Comparison of ENCODE assay signal across 8 mouse cellular contexts in genomic region chr17:31790280-31791063, GRCm38 (mm10).
A peak's percentile ranks its signal among the peaks of the same experiment; 100 is the strongest.
DNase-seq lines count a peak whose midpoint lies in the region; ATAC-seq and TF ChIP-seq lines count a peak whose summit lies in the region.

No protein-coding gene starts in this region.

- 19% methylated on average over 22 of the region's 22 CpGs for WGBS in intestine, embryonic 14.5 days
- WGBS in limb, embryonic 10.5 days, result 11% methylated on average over 22 of the region's 22 CpGs
- under 1% methylated on average over 22 of the region's 22 CpGs for WGBS in midbrain, embryonic 14.5 days

- no peaks in the 10 kb centered on the region for H3K36me3 ChIP-seq in ES-E14 (ENCODE audit: control insufficient read depth, insufficient read depth, low read length, poor library complexity, severe bottlenecking)
- no peaks in the 10 kb centered on the region for H3K36me3 ChIP-seq in intestine, embryonic 14.5 days (ENCODE audit: control insufficient read depth, insufficient read depth, low read length)
- no peaks in the 10 kb centered on the region for H3K36me3 ChIP-seq in limb, embryonic 10.5 days
- H3K36me3 ChIP-seq in midbrain, embryonic 14.5 days (ENCODE audit: control insufficient read depth, insufficient read depth, low read length), result no peaks in the 10 kb centered on the region

- 0 out of 2 replicates have a peak overlapping the region, but pooled peaks have one; percentile 0 for H3K4me2 ChIP-seq in intestine, embryonic 14.5 days (ENCODE audit: low read length)
- H3K4me2 ChIP-seq in midbrain, embryonic 14.5 days (ENCODE audit: low read length), result peak overlapping the region; percentile 35

- peak overlapping the region; percentile 33 to 42 for H3K4me3 ChIP-seq in ES-E14 (ENCODE audit: insufficient read depth in 1 of 2, low read depth in 1 of 2, low read length in 2 of 2, poor library complexity in 1 of 2, severe bottlenecking in 1 of 2)
- H3K4me3 ChIP-seq in brown adipose tissue, adult 24 weeks (ENCODE audit: insufficient read depth, low read depth, low read length), result no peak overlapping the region
- H3K4me3 ChIP-seq in intestine, embryonic 14.5 days (ENCODE audit: low read depth, low read length), result no peak overlapping the region
- peak overlapping the region; percentile 31 for H3K4me3 ChIP-seq in limb, embryonic 10.5 days
- no peak overlapping the region for H3K4me3 ChIP-seq in midbrain, embryonic 14.5 days (replicated peaks; ENCODE audit: low read depth, low read length)

- H3K4me1 ChIP-seq in ES-E14 (ENCODE audit: control insufficient read depth in 2 of 2, insufficient read depth in 2 of 2, low read length in 2 of 2, poor library complexity in 1 of 2), result peaks cover 12 to 25% of the 10 kb centered on the region in 2 experiments; a peak in 3 of 4 replicates
- peaks cover 45% of the 10 kb centered on the region for H3K4me1 ChIP-seq in brown adipose tissue, adult 24 weeks (ENCODE audit: control insufficient read depth, insufficient read depth, insufficient read length, low read length)
- H3K4me1 ChIP-seq in intestine, embryonic 14.5 days (replicated peaks; ENCODE audit: control insufficient read depth, insufficient read depth, low read length), result peaks cover 14% of the 10 kb centered on the region
- H3K4me1 ChIP-seq in limb, embryonic 10.5 days, result peaks cover 26% of the 10 kb centered on the region
- peaks cover 23% of the 10 kb centered on the region for H3K4me1 ChIP-seq in midbrain, embryonic 14.5 days (ENCODE audit: control insufficient read depth, insufficient read depth, low read length)

- no peak for DNase-seq in ES-E14 (ENCODE audit: low read depth, low spot score)
- peak; percentile 74 for DNase-seq in intestine, embryonic 14.5 days (ENCODE audit: low spot score)
- DNase-seq in limb, embryonic 10.5 days (ENCODE audit: low spot score), result peak; percentile 54
- DNase-seq in midbrain, embryonic 14.5 days, result peak; percentile 76
- DNase-seq in spleen, postnatal 36 days (ENCODE audit: low spot score in 2 of 2), result peak; percentile 63 to 72
- DNase-seq in testis, postnatal 14 days (ENCODE audit: low spot score), result no peak

- no peaks in the 10 kb centered on the region for H3K9me3 ChIP-seq in ES-E14 (ENCODE audit: control insufficient read depth, insufficient read depth, low read depth, low read length)
- no peaks in the 10 kb centered on the region for H3K9me3 ChIP-seq in intestine, embryonic 14.5 days (ENCODE audit: control insufficient read depth, low read length)
- no peaks in the 10 kb centered on the region for H3K9me3 ChIP-seq in limb, embryonic 10.5 days (replicated peaks)
- H3K9me3 ChIP-seq in midbrain, embryonic 14.5 days (ENCODE audit: control insufficient read depth, low read length), result no peaks in the 10 kb centered on the region

- ATAC-seq in granulocyte monocyte progenitor cell, adult 5-6 weeks (replicated peaks; ENCODE audit: poor library complexity, severe bottlenecking), result peak; percentile 18; the same call in 1 of the 2 replicates
- ATAC-seq in intestine, embryonic 14.5 days (replicated peaks; ENCODE audit: low FRiP score, low TSS enrichment, low read depth), result peak; percentile 41
- ATAC-seq in midbrain, embryonic 14.5 days (ENCODE audit: low FRiP score, low TSS enrichment), result peak; percentile 69; the same call in 1 of the 2 replicates

- H3K27ac ChIP-seq in ES-E14 (ENCODE audit: insufficient read depth, low read depth, low read length, poor library complexity, severe bottlenecking), result 0 out of 2 replicates have a peak overlapping the region, but pooled peaks have one; percentile 26
- peak overlapping the region; percentile 92 for H3K27ac ChIP-seq in brown adipose tissue, adult 24 weeks (replicated peaks; ENCODE audit: low read depth, low read length)
- no peak overlapping the region for H3K27ac ChIP-seq in intestine, embryonic 14.5 days (ENCODE audit: low read depth)
- peak overlapping the region; percentile 70 for H3K27ac ChIP-seq in limb, embryonic 10.5 days
- H3K27ac ChIP-seq in midbrain, embryonic 14.5 days (replicated peaks; ENCODE audit: low read depth, low read length), result peak overlapping the region; percentile 72

- in situ Hi-C loops in ES-E14 (cut with MboI; ENCODE audit: low sequenced_read_pairs in 2 of 2, unreplicated experiment in 2 of 2), result no loop called here

- H3K9ac ChIP-seq in ES-E14 (ENCODE audit: insufficient read depth, low read depth, low read length, poor library complexity, severe bottlenecking), result peak overlapping the region; percentile 20; the same call in 1 of the 2 replicates
- no peak overlapping the region for H3K9ac ChIP-seq in intestine, embryonic 14.5 days (ENCODE audit: low read length)
- H3K9ac ChIP-seq in midbrain, embryonic 14.5 days (replicated peaks; ENCODE audit: low read length), result peak overlapping the region; percentile 1; the same call in 1 of the 2 replicates

- no peaks in the 10 kb centered on the region for H3K27me3 ChIP-seq in intestine, embryonic 14.5 days (replicated peaks; ENCODE audit: control insufficient read depth, insufficient read depth, low read length)
- no peaks in the 10 kb centered on the region for H3K27me3 ChIP-seq in limb, embryonic 10.5 days (ENCODE audit: low read depth, poor library complexity, severe bottlenecking)
- H3K27me3 ChIP-seq in midbrain, embryonic 14.5 days (ENCODE audit: control insufficient read depth, insufficient read depth, low read length), result no peaks in the 10 kb centered on the region

TF ChIP-seq in ES-E14, 5 proteins besides CTCF, POLR2A, EP300 and RAD21:
- TF ChIP-seq MAFK (IDR thresholded peaks at IDR 0.05; ENCODE audit: insufficient read depth, low read depth, low read length) (no peak), HCFC1 (IDR thresholded peaks at IDR 0.05; ENCODE audit: borderline replicate concordance, insufficient read depth, low read length) (no peak), CHD2 (IDR thresholded peaks at IDR 0.05; ENCODE audit: low read depth, low read length) (no peak), ZNF384 (IDR thresholded peaks at IDR 0.05; ENCODE audit: low read depth, low read length) (no peak), ZC3H11A (IDR thresholded peaks at IDR 0.05; ENCODE audit: borderline replicate concordance, low read depth, low read length) (no peak)
TF ChIP-seq in ES-E14: peak in this region for 0.

Comparison
In these comparisons a context has a peak if more than half of its experiments do, and no peak if none do; other contexts are left out.
1. DNase-seq: peak in intestine, embryonic 14.5 days (single experiment), limb, embryonic 10.5 days (single experiment), midbrain, embryonic 14.5 days (single experiment) and spleen, postnatal 36 days (2 of 2); none in ES-E14 (single experiment) and testis, postnatal 14 days (single experiment).
2. H3K4me3 ChIP-seq: peak in ES-E14 (2 of 2) and limb, embryonic 10.5 days (single experiment); none in brown adipose tissue, adult 24 weeks (single experiment), intestine, embryonic 14.5 days (single experiment) and midbrain, embryonic 14.5 days (single experiment).
3. ATAC-seq: peak in every context shown above with its lines; median percentile 69 in midbrain, embryonic 14.5 days; 41 in intestine, embryonic 14.5 days; 18 in granulocyte monocyte progenitor cell, adult 5-6 weeks.